Mouse (Mus musculus) forebrain, embryonic 15.5 days (tissue): ENCODE results near the gene Dnajb4. TPM values are rescaled to one million over a fixed set of nuclear protein-coding genes. Genes with fewer than 3 reads are reported as not detected.

Experiments
- ATAC-seq: fragments of 200-750 bp; cut with Nextera tagmentation; replicated peaks from 2 replicates; pipeline ENCODE4 v1.8.0; 2017; ENCODE audit warnings: mild to moderate bottlenecking, moderate TSS enrichment, moderate library complexity
- H3K27ac ChIP-seq: fragments of 300-500 bp; sonication (generic); replicated peaks from 2 replicates; pipeline ENCODE4 v1.5.1; 2015; ENCODE audit warnings: mild to moderate bottlenecking, inconsistent platforms
- H3K27me3 ChIP-seq: fragments of 300-500 bp; sonication (generic); 2 replicates; pipeline ENCODE4 v1.6.1; 2015; ENCODE audit warnings: inconsistent platforms
- H3K36me3 ChIP-seq: fragments of 300-500 bp; sonication (generic); 2 replicates; pipeline ENCODE4 v1.6.1; 2015; ENCODE audit warnings: mild to moderate bottlenecking, inconsistent platforms
- H3K4me1 ChIP-seq: fragments of 300-500 bp; sonication (generic); 2 replicates; pipeline ENCODE4 v1.6.1; 2015; ENCODE audit warnings: inconsistent platforms
- H3K4me2 ChIP-seq: fragments of 300-500 bp; sonication (generic); replicated peaks from 2 replicates; pipeline ENCODE4 v1.6.1; 2015; ENCODE audit warnings: mild to moderate bottlenecking, inconsistent platforms
- H3K4me3 ChIP-seq: fragments of 300-500 bp; sonication (generic); 2 replicates; pipeline ENCODE4 v1.5.1; 2015; ENCODE audit warnings: mild to moderate bottlenecking, inconsistent platforms
- H3K9ac ChIP-seq: fragments of 300-500 bp; sonication (generic); replicated peaks from 2 replicates; pipeline ENCODE4 v1.6.1; 2015; ENCODE audit warnings: mild to moderate bottlenecking, inconsistent platforms
- H3K9me3 ChIP-seq: fragments of 300-500 bp; sonication (generic); 2 replicates; pipeline ENCODE4 v1.6.1; 2016; ENCODE audit warnings: inconsistent platforms
- WGBS: fragments of 180-500 bp; shearing (Covaris S2); methylation state at CpG from one replicate; pipeline ENCODE4 v1.1.7; 2015; ENCODE audit warnings: mixed read lengths; 5-methylcytosine and 5-hydroxymethylcytosine counted together
- polyA plus RNA-seq: library from polyadenylated mRNA; unstranded; fragments of >200 nt; fragmentation: Nextera tagmentation; extraction: Ambion mirVana; gene quantifications from 2 replicates; pipeline ENCODE4 v1.2.1, GENCODE M21; 2015

The Dnajb4 gene
- polyA plus RNA-seq, 1 experiment from 2014 or later, result 35.4 TPM

- H3K4me1 ChIP-seq, result peaks cover 20% of the 10 kb centered on the region
- no peaks in the 10 kb centered on the region for H3K36me3 ChIP-seq
- ATAC-seq, result no peak
- H3K9ac ChIP-seq, result no peak overlapping the region
- peak overlapping the region; percentile 15; the same call in 1 of the 2 replicates for H3K4me2 ChIP-seq
- H3K4me3 ChIP-seq, result 0 out of 2 replicates have a peak overlapping the region, but pooled peaks have one; percentile 5
- WGBS, result 81% methylated on average over 9 of the region's 9 CpGs
- no peaks in the 10 kb centered on the region for H3K9me3 ChIP-seq
- H3K27ac ChIP-seq, result no peak overlapping the region
- no peaks in the 10 kb centered on the region for H3K27me3 ChIP-seq
These were observed 19.2 kb downstream of the Dnajb4 start for GRCm38 (mm10) chr3:152190679-152191477.

GRCm38 (mm10) chr3:152189306-152189705 is 20.8 kb downstream of the Dnajb4 start:
- Histone ChIP-seq H3K36me3 (peaks cover 2% of the 10 kb centered on the region; the same call in 1 of the 2 replicates), H3K27ac (no peak overlapping the region), H3K4me2 (no peak overlapping the region), H3K9ac (no peak overlapping the region), H3K9me3 (no peaks in the 10 kb centered on the region), H3K27me3 (no peaks in the 10 kb centered on the region), H3K4me1 (peaks cover 20% of the 10 kb centered on the region), H3K4me3 (no peak overlapping the region)
- no peak for ATAC-seq
- 81% methylated on average over 4 of the region's 4 CpGs for WGBS

GRCm38 (mm10) chr3:152186106-152186505 is 24.0 kb downstream of the Dnajb4 start:
- Histone ChIP-seq H3K27me3 (no peaks in the 10 kb centered on the region), H3K4me3 (no peak overlapping the region), H3K27ac (no peak overlapping the region), H3K9me3 (no peaks in the 10 kb centered on the region), H3K4me2 (no peak overlapping the region), H3K9ac (no peak overlapping the region), H3K4me1 (peaks cover 4% of the 10 kb centered on the region), H3K36me3 (peaks cover 2% of the 10 kb centered on the region; the same call in 1 of the 2 replicates)
- ATAC-seq, result no peak
- 91% methylated on average over 6 of the region's 6 CpGs for WGBS

GRCm38 (mm10) chr3:152183522-152183921 is 26.6 kb downstream of the Dnajb4 start:
- WGBS, result 41% methylated on average over 9 of the region's 9 CpGs

GRCm38 (mm10) chr3:152180624-152181023 is 29.5 kb downstream of the Dnajb4 start:
- Histone ChIP-seq H3K27me3 (no peaks in the 10 kb centered on the region), H3K9me3 (no peaks in the 10 kb centered on the region), H3K4me3 (no peak overlapping the region), H3K36me3 (peaks cover 2% of the 10 kb centered on the region; the same call in 1 of the 2 replicates), H3K4me1 (no peaks in the 10 kb centered on the region), H3K4me2 (no peak overlapping the region), H3K27ac (no peak overlapping the region), H3K9ac (no peak overlapping the region)
- no peak for ATAC-seq
- WGBS, result 94% methylated on average over 4 of the region's 4 CpGs

More at GRCm38 (mm10) chr3:152183522-152183921, 26.6 kb downstream of the Dnajb4 start:
- Histone ChIP-seq H3K36me3 (peaks cover 2% of the 10 kb centered on the region; the same call in 1 of the 2 replicates), H3K27ac (no peak overlapping the region), H3K4me3 (no peak overlapping the region), H3K27me3 (no peaks in the 10 kb centered on the region), H3K9me3 (no peaks in the 10 kb centered on the region), H3K9ac (no peak overlapping the region), H3K4me1 (no peaks in the 10 kb centered on the region), H3K4me2 (no peak overlapping the region)
- ATAC-seq, result no peak

GRCm38 (mm10) chr3:152179285-152179684 is 30.8 kb downstream of the Dnajb4 start:
- no peak for ATAC-seq
- Histone ChIP-seq H3K4me3 (no peak overlapping the region), H3K9me3 (no peaks in the 10 kb centered on the region), H3K4me2 (no peak overlapping the region), H3K27ac (no peak overlapping the region), H3K9ac (no peak overlapping the region), H3K4me1 (no peaks in the 10 kb centered on the region), H3K27me3 (no peaks in the 10 kb centered on the region), H3K36me3 (no peaks in the 10 kb centered on the region)
- WGBS, result 63% methylated on average over 1 of the region's 1 CpGs

- H3K27me3 ChIP-seq, result no peaks in the 10 kb centered on the region
- ATAC-seq, result no peak
- H3K4me2 ChIP-seq, result no peak overlapping the region
- no peak overlapping the region for H3K9ac ChIP-seq
- H3K4me3 ChIP-seq, result no peak overlapping the region
- no peak overlapping the region for H3K27ac ChIP-seq
- no peaks in the 10 kb centered on the region for H3K9me3 ChIP-seq
- WGBS, result 91% methylated on average over 4 of the region's 4 CpGs
- H3K4me1 ChIP-seq, result no peaks in the 10 kb centered on the region
- no peaks in the 10 kb centered on the region for H3K36me3 ChIP-seq
These were observed 31.3 kb downstream of the Dnajb4 start for GRCm38 (mm10) chr3:152178816-152179215.

GRCm38 (mm10) chr3:152172322-152172935 is 37.7 kb downstream of the Dnajb4 start:
- H3K27me3 ChIP-seq, result no peaks in the 10 kb centered on the region
- H3K36me3 ChIP-seq, result no peaks in the 10 kb centered on the region
- H3K4me1 ChIP-seq, result no peaks in the 10 kb centered on the region
- H3K4me2 ChIP-seq, result no peak overlapping the region
- H3K9ac ChIP-seq, result no peak overlapping the region
- no peak overlapping the region for H3K4me3 ChIP-seq
- WGBS, result 84% methylated on average over 7 of the region's 7 CpGs
- no peaks in the 10 kb centered on the region for H3K9me3 ChIP-seq
- ATAC-seq, result no peak
- no peak overlapping the region for H3K27ac ChIP-seq

- Histone ChIP-seq H3K36me3 (no peaks in the 10 kb centered on the region), H3K4me2 (no peak overlapping the region), H3K27me3 (no peaks in the 10 kb centered on the region), H3K4me1 (peaks cover 5% of the 10 kb centered on the region), H3K4me3 (no peak overlapping the region), H3K9me3 (no peaks in the 10 kb centered on the region), H3K9ac (no peak overlapping the region), H3K27ac (no peak overlapping the region)
- ATAC-seq, result no peak
- 81% methylated on average over 7 of the region's 7 CpGs for WGBS
These were observed 38.2 kb downstream of the Dnajb4 start for GRCm38 (mm10) chr3:152171862-152172261.

- Histone ChIP-seq H3K4me2 (no peak overlapping the region), H3K27me3 (no peaks in the 10 kb centered on the region), H3K9ac (no peak overlapping the region), H3K36me3 (no peaks in the 10 kb centered on the region), H3K9me3 (no peaks in the 10 kb centered on the region), H3K27ac (no peak overlapping the region), H3K4me1 (peaks cover 11% of the 10 kb centered on the region), H3K4me3 (no peak overlapping the region)
- ATAC-seq, result no peak
- WGBS, result 87% methylated on average over 2 of the region's 2 CpGs
These were observed 38.9 kb downstream of the Dnajb4 start for GRCm38 (mm10) chr3:152171236-152171635.

- no peak overlapping the region for H3K9ac ChIP-seq
- ATAC-seq, result no peak
- no peaks in the 10 kb centered on the region for H3K9me3 ChIP-seq
- H3K4me1 ChIP-seq, result peaks cover 19% of the 10 kb centered on the region
- no peaks in the 10 kb centered on the region for H3K36me3 ChIP-seq
- H3K4me2 ChIP-seq, result no peak overlapping the region
- H3K27ac ChIP-seq, result no peak overlapping the region
- no peak overlapping the region for H3K4me3 ChIP-seq
- 46% methylated on average over 1 of the region's 1 CpGs for WGBS
- H3K27me3 ChIP-seq, result peaks cover 5% of the 10 kb centered on the region; the same call in 1 of the 2 replicates
These were observed 39.7 kb downstream of the Dnajb4 start for GRCm38 (mm10) chr3:152170407-152170806.

GRCm38 (mm10) chr3:152168007-152168406 is 42.1 kb downstream of the Dnajb4 start:
- Histone ChIP-seq H3K36me3 (no peaks in the 10 kb centered on the region), H3K4me2 (no peak overlapping the region), H3K4me3 (no peak overlapping the region), H3K27ac (no peak overlapping the region), H3K4me1 (peaks cover 21% of the 10 kb centered on the region), H3K27me3 (peaks cover 13% of the 10 kb centered on the region; the same call in 1 of the 2 replicates), H3K9ac (no peak overlapping the region), H3K9me3 (no peaks in the 10 kb centered on the region)
- 93% methylated on average over 10 of the region's 10 CpGs for WGBS
- no peak for ATAC-seq
